Mouse (Mus musculus) lung, embryonic 14.5 days (tissue): ENCODE results near the gene Jsrp1. TPM values are rescaled to one million over a fixed set of nuclear protein-coding genes. Genes with fewer than 3 reads are reported as not detected.

ENCODE experiments used
- ATAC-seq: fragments of 200-750 bp; cut with Nextera tagmentation; 2 replicates; pipeline ENCODE4 v1.8.0; 2017; ENCODE audit warnings: mild to moderate bottlenecking, moderate TSS enrichment, moderate library complexity; ENCODE audit not compliant: insufficient read depth
- DNase-seq: peaks from one replicate; pipeline ENCODE4 v3.0.0-alpha.2; 2015
- H3K27ac ChIP-seq: fragments of 300-500 bp; sonication (generic); 2 replicates; pipeline ENCODE4 v1.5.1; 2014; ENCODE audit warnings: low read depth, mild to moderate bottlenecking, moderate library complexity
- H3K27me3 ChIP-seq: fragments of 300-500 bp; sonication (generic); 2 replicates; pipeline ENCODE4 v1.6.1; 2014; ENCODE audit warnings: low read length, control low read depth; ENCODE audit not compliant: insufficient read depth
- H3K36me3 ChIP-seq: fragments of 300-500 bp; sonication (generic); 2 replicates; pipeline ENCODE4 v1.6.1; 2014; ENCODE audit warnings: control low read depth; ENCODE audit not compliant: insufficient read depth
- H3K4me1 ChIP-seq: fragments of 300-500 bp; sonication (generic); 2 replicates; pipeline ENCODE4 v1.6.1; 2014; ENCODE audit warnings: antibody characterized with exemption, control low read depth; ENCODE audit not compliant: insufficient read depth
- H3K4me2 ChIP-seq: fragments of 300-500 bp; sonication (generic); 2 replicates; pipeline ENCODE4 v1.6.1; 2014; ENCODE audit warnings: mild to moderate bottlenecking
- H3K4me3 ChIP-seq: fragments of 300-500 bp; sonication (generic); 2 replicates; pipeline ENCODE4 v1.5.1; 2014; ENCODE audit warnings: low read depth, low read length
- H3K9ac ChIP-seq: fragments of 300-500 bp; sonication (generic); 2 replicates; pipeline ENCODE4 v1.6.1; 2014
- H3K9me3 ChIP-seq: fragments of 300-500 bp; sonication (generic); 2 replicates; pipeline ENCODE4 v1.6.1; 2016; ENCODE audit warnings: low read depth, low read length, control low read depth
- CTCF ChIP-seq: IDR thresholded peaks from 2 replicates; pipeline ENCODE4 v1.5.1; 2016; ENCODE audit warnings: antibody characterized with exemption, low read depth
- WGBS: fragments of 180-500 bp; shearing (Covaris S2); extraction: QIAGEN DNeasy Blood & Tissue Kit; methylation state at CpG from one replicate; pipeline ENCODE4 v1.1.7; 2014; 5-methylcytosine and 5-hydroxymethylcytosine counted together
- polyA plus RNA-seq: library from polyadenylated mRNA; unstranded; fragments of >200 nt; fragmentation: Nextera tagmentation; extraction: Ambion mirVana; gene quantifications from 2 replicates; pipeline ENCODE4 v1.2.1, GENCODE M21; 2014

Jsrp1 gene
- 0.93 and 0.97 TPM in 2 replicates for polyA plus RNA-seq

- Histone ChIP-seq H3K9me3 (no peaks in the 10 kb centered on the region), H3K27ac (no peak within 1 kb of the TSS), H3K4me1 (peaks cover 4% of the 10 kb centered on the region), H3K27me3 (peaks cover 8% of the 10 kb centered on the region), H3K36me3 (no peaks in the 10 kb centered on the region), H3K9ac (no peak within 1 kb of the TSS), H3K4me3 (no peak within 1 kb of the TSS), H3K4me2 (no peak within 1 kb of the TSS)
- 63% methylated on average over 4 of the region's 4 CpGs for WGBS
- no peak for TF ChIP-seq CTCF
- ATAC-seq (no peak), DNase-seq (no peak)
Observed at GRCm38 (mm10) chr10:80813366-80813765, at the start of gene Jsrp1. Gene Jsrp1 (minus strand): TSS chr10:80813498.

- Histone ChIP-seq H3K4me1 (no peaks in the 10 kb centered on the region; the same call in 1 of the 2 replicates), H3K27ac (no peak overlapping the region), H3K4me3 (no peak overlapping the region), H3K9ac (no peak overlapping the region), H3K4me2 (no peak overlapping the region), H3K36me3 (peaks cover 52% of the 10 kb centered on the region), H3K9me3 (no peaks in the 10 kb centered on the region), H3K27me3 (no peaks in the 10 kb centered on the region)
- ATAC-seq, result no peak
- WGBS, result 88% methylated on average over 5 of the region's 5 CpGs
- no peak for DNase-seq
- TF ChIP-seq CTCF, result no peak
Observed at GRCm38 (mm10) chr10:80862305-80862704, 49.0 kb upstream of the Jsrp1 start.

- Histone ChIP-seq H3K9ac (peak overlapping the region; percentile 85), H3K4me3 (no peak overlapping the region), H3K27me3 (no peaks in the 10 kb centered on the region), H3K4me2 (peak overlapping the region; percentile 99), H3K27ac (peak overlapping the region; percentile 71), H3K36me3 (peaks cover 20% of the 10 kb centered on the region), H3K9me3 (no peaks in the 10 kb centered on the region), H3K4me1 (peaks cover 4% of the 10 kb centered on the region; the same call in 1 of the 2 replicates)
- ATAC-seq (no peak), DNase-seq (no peak)
- WGBS, result 57% methylated on average over 7 of the region's 7 CpGs
- TF ChIP-seq CTCF, result no peak
Observed at GRCm38 (mm10) chr10:80858350-80858935, 45.1 kb upstream of the Jsrp1 start.

- no peak for DNase-seq
Observed at GRCm38 (mm10) chr10:80857848-80858247, 44.5 kb upstream of the Jsrp1 start.

GRCm38 (mm10) chr10:80857386-80857785, 44.1 kb upstream of the Jsrp1 start:
- Histone ChIP-seq H3K9ac (peak overlapping the region; percentile 85), H3K27ac (peak overlapping the region; percentile 71)
- WGBS, result 52% methylated on average over 8 of the region's 8 CpGs

More at GRCm38 (mm10) chr10:80857848-80858247, 44.5 kb upstream of the Jsrp1 start:
- H3K27me3 ChIP-seq, result no peaks in the 10 kb centered on the region
- ATAC-seq, result no peak
- H3K27ac ChIP-seq, result peak overlapping the region; percentile 71
- peak overlapping the region; percentile 85 for H3K9ac ChIP-seq
- no peaks in the 10 kb centered on the region for H3K9me3 ChIP-seq
- WGBS, result 61% methylated on average over 3 of the region's 3 CpGs
- peak overlapping the region; percentile 12; the same call in 1 of the 2 replicates for H3K4me3 ChIP-seq
- H3K4me2 ChIP-seq, result peak overlapping the region; percentile 99
- peaks cover 20% of the 10 kb centered on the region for H3K36me3 ChIP-seq
- peaks cover 4% of the 10 kb centered on the region; the same call in 1 of the 2 replicates for H3K4me1 ChIP-seq
- no peak for TF ChIP-seq CTCF

GRCm38 (mm10) chr10:80856908-80857307, 43.6 kb upstream of the Jsrp1 start:
- Histone ChIP-seq H3K9me3 (no peaks in the 10 kb centered on the region), H3K4me3 (peak overlapping the region; percentile 12; the same call in 1 of the 2 replicates), H3K9ac (peak overlapping the region; percentile 85), H3K27me3 (no peaks in the 10 kb centered on the region), H3K4me1 (peaks cover 4% of the 10 kb centered on the region; the same call in 1 of the 2 replicates), H3K4me2 (peak overlapping the region; percentile 99), H3K36me3 (peaks cover 18% of the 10 kb centered on the region), H3K27ac (peak overlapping the region; percentile 71)
- no peak for TF ChIP-seq CTCF
- no peak for DNase-seq
- WGBS, result 76% methylated on average over 5 of the region's 5 CpGs
- ATAC-seq, result no peak

More at GRCm38 (mm10) chr10:80857386-80857785, 44.1 kb upstream of the Jsrp1 start:
- H3K4me2 ChIP-seq, result peak overlapping the region; percentile 99
- H3K4me3 ChIP-seq, result peak overlapping the region; percentile 12; the same call in 1 of the 2 replicates
- H3K9me3 ChIP-seq, result no peaks in the 10 kb centered on the region
- H3K27me3 ChIP-seq, result no peaks in the 10 kb centered on the region
- peaks cover 18% of the 10 kb centered on the region for H3K36me3 ChIP-seq
- ATAC-seq (no peak), DNase-seq (peak; percentile 30)
- no peak for TF ChIP-seq CTCF
- H3K4me1 ChIP-seq, result peaks cover 4% of the 10 kb centered on the region; the same call in 1 of the 2 replicates

GRCm38 (mm10) chr10:80856267-80856666, 43.0 kb upstream of the Jsrp1 start:
- Histone ChIP-seq H3K4me1 (peaks cover 4% of the 10 kb centered on the region; the same call in 1 of the 2 replicates), H3K36me3 (peaks cover 21% of the 10 kb centered on the region), H3K27ac (0 out of 2 replicates have a peak overlapping the region, but pooled peaks have one; percentile 71), H3K27me3 (no peaks in the 10 kb centered on the region), H3K4me3 (peak overlapping the region; percentile 81), H3K9ac (peak overlapping the region; percentile 85), H3K4me2 (peak overlapping the region; percentile 99), H3K9me3 (no peaks in the 10 kb centered on the region)
- ATAC-seq (no peak), DNase-seq (peak; percentile 48)
- WGBS, result 51% methylated on average over 3 of the region's 3 CpGs
- TF ChIP-seq CTCF, result peak; percentile 39; the same call in 1 of the 2 replicates
